Mouse (Mus musculus): ENCODE measurements at regions not wholly inside any gene's neighbourhood (a gene's known extent, or its start where the extent isn't known, plus 50 kb on each side); places are given as distances from the start of the nearest gene placed in this dataset.

- H3K36me3 ChIP-seq = no peaks in the 10 kb centered on the region
- no peak overlapping the region for H3K27ac ChIP-seq
- H3K4me1 ChIP-seq (replicated peaks) = no peaks in the 10 kb centered on the region
- WGBS = 91% methylated on average over 5 of the region's 5 CpGs
- no peaks in the 10 kb centered on the region for H3K9me3 ChIP-seq
- no peaks in the 10 kb centered on the region for H3K27me3 ChIP-seq (ENCODE audit: insufficient read depth, poor library complexity, severe bottlenecking)
- no peak for DNase-seq (ENCODE audit: low spot score)
- no peak overlapping the region for H3K4me3 ChIP-seq
Measured at GRCm38 (mm10) chr16:50671170-50671569, 80.2 kb upstream of the Ccdc54 start.

- Histone ChIP-seq H3K27me3 (ENCODE audit: insufficient read depth, poor library complexity, severe bottlenecking) (no peaks in the 10 kb centered on the region), H3K9me3 (no peaks in the 10 kb centered on the region), H3K4me1 (replicated peaks) (no peaks in the 10 kb centered on the region), H3K4me3 (no peak overlapping the region), H3K27ac (no peak overlapping the region), H3K36me3 (no peaks in the 10 kb centered on the region)
- no peak for DNase-seq (ENCODE audit: low spot score)
- WGBS = 58% methylated on average over 2 of the region's 2 CpGs
Measured at GRCm38 (mm10) chr16:50664240-50664639, 73.3 kb upstream of the Ccdc54 start.

Measured in hindbrain, embryonic 10.5 days (tissue).